Mouse (Mus musculus): ENCODE results near the gene Slc12a1.
"Not testable (repeated sequence)": the region's sequence is repeated elsewhere in the genome, so short reads cannot be mapped to it uniquely, and the experiment has no call there.

DNA sequence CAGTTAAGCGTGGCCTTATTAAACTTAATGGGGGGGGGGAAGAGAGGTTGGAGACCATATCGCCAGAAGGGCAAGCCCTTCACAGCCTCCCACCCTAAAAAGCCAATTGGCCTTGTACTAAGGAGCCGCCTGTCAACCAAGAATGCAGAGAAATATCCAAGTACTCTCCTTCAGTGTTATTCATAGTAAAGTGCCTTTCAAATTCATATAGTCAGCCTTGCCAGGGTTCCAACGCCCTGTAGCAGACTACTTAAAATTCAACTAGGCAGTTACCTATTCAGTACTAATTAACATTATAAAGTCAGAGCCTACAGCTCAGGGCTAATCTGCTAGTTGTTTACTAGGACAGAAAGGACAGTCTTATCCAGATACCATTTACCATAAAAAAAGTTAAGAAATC is 45.8 kb upstream of the Slc12a1 start:
- TF ChIP-seq CTCF, EP300 (IDR thresholded peaks at IDR 0.05; ENCODE audit: low read depth): not testable (repeated sequence)
